Mouse (Mus musculus) lung, postnatal 0 days (tissue): ENCODE results near the gene Rsph6a. TPM values are rescaled to one million over a fixed set of nuclear protein-coding genes. Genes with fewer than 3 reads are reported as not detected.

Experiments
- ATAC-seq: fragments of 200-750 bp; cut with Nextera tagmentation; 2 replicates; pipeline ENCODE4 v1.8.0; 2017; ENCODE audit warnings: moderate library complexity
- DNase-seq: peaks from one replicate; pipeline ENCODE4 v3.0.0-alpha.2; 2016; ENCODE audit warnings: low spot score
- H3K27ac ChIP-seq: fragments of 300-500 bp; sonication (generic); 2 replicates; pipeline ENCODE4 v1.5.1; 2014; ENCODE audit warnings: antibody characterized with exemption, mild to moderate bottlenecking, low read length, mixed read lengths
- H3K27me3 ChIP-seq: fragments of 300-500 bp; sonication (generic); replicated peaks from 2 replicates; pipeline ENCODE4 v1.6.1; 2014; ENCODE audit warnings: low read length, mixed read lengths; ENCODE audit not compliant: insufficient read depth
- H3K36me3 ChIP-seq: fragments of 300-500 bp; sonication (generic); 2 replicates; pipeline ENCODE4 v1.6.1; 2014; ENCODE audit warnings: low read length, mixed read lengths; ENCODE audit not compliant: insufficient read depth
- H3K4me1 ChIP-seq: fragments of 300-500 bp; sonication (generic); 2 replicates; pipeline ENCODE4 v1.6.1; 2014; ENCODE audit warnings: antibody characterized with exemption, low read depth, low read length, mixed read lengths; ENCODE audit not compliant: insufficient read depth
- H3K4me2 ChIP-seq: fragments of 300-500 bp; sonication (generic); replicated peaks from 2 replicates; pipeline ENCODE4 v1.6.1; 2014; ENCODE audit warnings: low read depth, mild to moderate bottlenecking, low read length, moderate library complexity, mixed read lengths
- H3K4me3 ChIP-seq: fragments of 300-500 bp; sonication (generic); 2 replicates; pipeline ENCODE4 v1.5.1; 2014; ENCODE audit warnings: low read depth, low read length
- H3K9ac ChIP-seq: fragments of 300-500 bp; sonication (generic); replicated peaks from 2 replicates; pipeline ENCODE4 v1.6.1; 2014; ENCODE audit warnings: low read depth, mild to moderate bottlenecking
- H3K9me3 ChIP-seq: fragments of 300-500 bp; sonication (generic); 2 replicates; pipeline ENCODE4 v1.6.1; 2016; ENCODE audit warnings: low read length, mixed read lengths
- CTCF ChIP-seq: IDR thresholded peaks from 2 replicates; pipeline ENCODE4 v1.5.1; 2016; ENCODE audit warnings: antibody characterized with exemption, mild to moderate bottlenecking
- EP300 ChIP-seq: IDR thresholded peaks from 2 replicates; pipeline ENCODE4 v1.6.1; 2016; ENCODE audit warnings: antibody characterized with exemption, mild to moderate bottlenecking, control low read depth
- WGBS: fragments of 180-500 bp; shearing (Covaris S2); extraction: QIAGEN DNeasy Blood & Tissue Kit; methylation state at CpG from one replicate; pipeline ENCODE4 v1.1.7; 2014; 5-methylcytosine and 5-hydroxymethylcytosine counted together
- polyA plus RNA-seq: library from polyadenylated mRNA; unstranded; fragments of >200 nt; fragmentation: Nextera tagmentation; extraction: Ambion mirVana; gene quantifications from 2 replicates; pipeline ENCODE4 v1.2.1, GENCODE M21; 2015

The Rsph6a gene
- polyA plus RNA-seq, 1 experiment from 2014 or later = not detected

DNA sequence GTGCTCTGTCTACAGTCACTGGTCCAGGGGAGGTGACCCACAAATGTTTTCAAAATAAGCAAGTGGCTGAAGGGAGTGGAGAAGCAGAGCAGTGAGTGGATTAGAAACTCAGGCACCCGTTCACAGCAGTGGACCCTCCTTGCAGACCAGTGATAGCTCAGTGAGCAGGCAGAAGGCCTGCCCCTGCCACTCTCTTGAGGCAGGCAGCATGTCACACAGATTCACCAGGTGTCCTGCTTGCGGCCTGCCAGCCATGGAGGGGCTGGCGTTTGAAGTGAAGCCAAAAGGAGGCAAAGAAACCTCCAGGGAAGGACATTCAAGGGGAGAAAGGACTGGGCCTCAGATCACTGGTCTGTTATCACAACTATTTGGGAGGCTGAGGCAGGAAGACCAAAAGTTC, 24.2 kb downstream of the Rsph6a start:
- no peak for TF ChIP-seq CTCF
- no peak overlapping the region for H3K4me3 ChIP-seq
- no peaks in the 10 kb centered on the region for H3K27me3 ChIP-seq
- no peaks in the 10 kb centered on the region for H3K9me3 ChIP-seq
- no peak overlapping the region for H3K9ac ChIP-seq
- ATAC-seq = no peak
- H3K36me3 ChIP-seq = peaks cover 22% of the 10 kb centered on the region; the same call in 1 of the 2 replicates
- H3K27ac ChIP-seq = no peak overlapping the region
- peaks cover 17% of the 10 kb centered on the region; the same call in 1 of the 2 replicates for H3K4me1 ChIP-seq
- 68% methylated on average over 3 of the region's 3 CpGs for WGBS
- H3K4me2 ChIP-seq = no peak overlapping the region
- no peak for DNase-seq

DNA sequence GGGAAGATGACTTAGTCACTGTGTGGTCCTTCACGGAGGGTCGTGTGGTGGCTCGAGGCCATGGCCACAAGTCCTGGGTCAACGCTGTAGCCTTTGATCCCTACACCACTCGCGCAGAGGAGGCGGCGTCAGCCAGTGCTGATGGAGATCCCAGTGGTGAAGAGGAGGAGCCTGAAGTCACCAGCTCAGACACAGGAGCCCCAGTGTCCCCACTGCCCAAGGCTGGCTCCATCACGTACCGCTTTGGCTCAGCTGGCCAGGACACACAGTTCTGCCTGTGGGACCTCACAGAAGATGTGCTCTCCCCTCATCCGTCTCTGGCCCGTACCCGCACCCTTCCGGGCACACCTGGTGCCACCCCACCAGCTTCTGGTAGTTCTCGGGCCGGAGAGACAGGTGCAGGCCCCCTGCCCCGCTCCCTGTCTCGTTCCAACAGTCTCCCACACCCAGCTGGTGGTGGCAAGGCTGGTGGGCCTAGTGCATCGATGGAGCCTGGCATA, 26.0 kb downstream of the Rsph6a start:
- Histone ChIP-seq H3K4me2 (no peak overlapping the region), H3K36me3 (peaks cover 22% of the 10 kb centered on the region; the same call in 1 of the 2 replicates), H3K27me3 (no peaks in the 10 kb centered on the region), H3K4me3 (no peak overlapping the region), H3K27ac (no peak overlapping the region), H3K9me3 (no peaks in the 10 kb centered on the region), H3K9ac (no peak overlapping the region), H3K4me1 (peaks cover 20% of the 10 kb centered on the region; the same call in 1 of the 2 replicates)
- DNase-seq = no peak
- no peak for ATAC-seq
- no peak for TF ChIP-seq CTCF
- TF ChIP-seq EP300 = no peak
- 82% methylated on average over 19 of the region's 19 CpGs for WGBS

DNA sequence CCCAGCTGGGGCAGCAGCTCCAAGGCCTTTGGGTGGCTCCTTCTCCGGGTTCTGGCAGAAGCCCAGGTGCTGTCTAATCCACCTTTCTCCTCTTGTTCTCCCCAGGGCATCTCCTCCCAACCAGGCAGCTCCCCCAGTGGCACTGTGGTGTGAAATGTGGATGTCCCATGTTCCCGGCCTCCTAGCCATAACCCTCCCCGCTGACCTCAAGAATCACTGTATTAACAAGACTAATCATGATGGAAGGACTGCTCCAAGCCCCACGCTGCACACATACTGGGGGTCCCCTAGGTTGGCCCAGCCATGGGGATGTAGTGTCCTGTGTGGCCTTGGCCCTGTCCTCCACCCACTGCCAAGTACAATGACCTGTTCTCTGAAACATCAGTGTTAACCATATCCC, 27.7 kb downstream of the Rsph6a start:
- WGBS = 87% methylated on average over 4 of the region's 4 CpGs
- no peak overlapping the region for H3K9ac ChIP-seq
- H3K4me2 ChIP-seq = no peak overlapping the region
- 0 out of 2 replicates have a peak overlapping the region, but pooled peaks have one; percentile 27 for H3K27ac ChIP-seq
- ATAC-seq (no peak), DNase-seq (no peak)
- H3K4me1 ChIP-seq = peaks cover 21% of the 10 kb centered on the region
- TF ChIP-seq EP300 = no peak
- no peak for TF ChIP-seq CTCF
- no peaks in the 10 kb centered on the region for H3K27me3 ChIP-seq
- no peaks in the 10 kb centered on the region for H3K9me3 ChIP-seq
- H3K36me3 ChIP-seq = peaks cover 22% of the 10 kb centered on the region; the same call in 1 of the 2 replicates
- no peak overlapping the region for H3K4me3 ChIP-seq

DNA sequence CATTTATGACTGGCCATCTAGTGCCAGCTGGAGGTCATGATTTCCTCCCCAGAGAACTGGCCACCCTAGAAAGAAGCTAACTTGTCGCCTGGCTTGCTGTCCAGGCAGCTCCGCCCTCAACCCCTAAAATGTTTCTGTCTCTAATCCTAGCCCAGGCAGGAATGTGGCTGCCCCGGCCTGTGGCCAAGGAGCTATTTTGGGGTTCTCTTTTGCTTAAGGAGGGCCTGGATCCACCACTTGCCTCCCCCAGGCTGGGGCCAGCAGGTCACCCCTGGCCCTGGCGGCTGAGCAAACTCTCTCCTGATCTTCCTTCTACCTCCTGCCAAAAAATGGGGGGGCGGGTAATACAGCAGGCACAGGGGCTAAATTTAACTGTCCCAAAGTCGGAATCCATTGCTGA, 28.6 kb downstream of the Rsph6a start:
- H3K4me3 ChIP-seq = no peak overlapping the region
- DNase-seq (peak; percentile 57), ATAC-seq (peak; percentile 40)
- no peak overlapping the region for H3K9ac ChIP-seq
- H3K27me3 ChIP-seq = no peaks in the 10 kb centered on the region
- peak overlapping the region; percentile 66; the same call in 1 of the 2 replicates for H3K27ac ChIP-seq
- H3K4me2 ChIP-seq = peak overlapping the region; percentile 54; the same call in 1 of the 2 replicates
- TF ChIP-seq CTCF (no peak), EP300 (no peak)
- H3K36me3 ChIP-seq = peaks cover 22% of the 10 kb centered on the region; the same call in 1 of the 2 replicates
- no peaks in the 10 kb centered on the region for H3K9me3 ChIP-seq
- peaks cover 19% of the 10 kb centered on the region for H3K4me1 ChIP-seq
- WGBS = 34% methylated on average over 6 of the region's 6 CpGs

DNA sequence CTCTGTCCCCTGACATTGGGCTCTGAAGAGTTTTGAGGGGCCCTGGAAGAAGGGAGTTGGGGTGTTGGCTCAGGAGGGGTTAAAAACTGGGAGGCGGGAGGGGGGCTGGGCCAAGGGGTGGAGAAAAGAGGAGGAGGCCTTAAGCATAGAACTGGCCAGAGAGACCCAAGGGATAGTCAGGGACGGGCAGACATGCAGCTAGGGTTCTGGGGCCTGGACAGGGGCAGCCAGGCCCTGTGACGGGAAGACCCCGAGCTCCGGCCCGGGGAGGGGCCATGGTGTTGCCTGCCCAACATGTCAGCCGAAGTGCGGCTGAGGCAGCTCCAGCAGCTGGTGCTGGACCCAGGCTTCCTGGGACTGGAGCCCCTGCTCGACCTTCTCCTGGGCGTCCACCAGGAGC, 29.2 kb downstream of the Rsph6a start, which contains the start of gene Dmpk:
Gene Dmpk, plus strand, starts transcription at position 149 of the 400 bp plus-strand sequence.
- 33% methylated on average over 10 of the region's 10 CpGs for WGBS
- Histone ChIP-seq H3K4me2 (peak within 1 kb of the TSS; percentile 54), H3K27me3 (no peaks in the 10 kb centered on the region), H3K9me3 (no peaks in the 10 kb centered on the region), H3K4me3 (peak within 1 kb of the TSS; percentile 34), H3K27ac (peak within 1 kb of the TSS; percentile 66; the same call in 1 of the 2 replicates), H3K4me1 (peaks cover 19% of the 10 kb centered on the region), H3K36me3 (peaks cover 22% of the 10 kb centered on the region; the same call in 1 of the 2 replicates), H3K9ac (peak within 1 kb of the TSS; percentile 26)
- TF ChIP-seq EP300 = no peak
- TF ChIP-seq CTCF = 0 out of 2 replicates have a peak, but pooled peaks have one; percentile 1
- peak; percentile 59 for DNase-seq
- ATAC-seq = peak; percentile 59

DNA sequence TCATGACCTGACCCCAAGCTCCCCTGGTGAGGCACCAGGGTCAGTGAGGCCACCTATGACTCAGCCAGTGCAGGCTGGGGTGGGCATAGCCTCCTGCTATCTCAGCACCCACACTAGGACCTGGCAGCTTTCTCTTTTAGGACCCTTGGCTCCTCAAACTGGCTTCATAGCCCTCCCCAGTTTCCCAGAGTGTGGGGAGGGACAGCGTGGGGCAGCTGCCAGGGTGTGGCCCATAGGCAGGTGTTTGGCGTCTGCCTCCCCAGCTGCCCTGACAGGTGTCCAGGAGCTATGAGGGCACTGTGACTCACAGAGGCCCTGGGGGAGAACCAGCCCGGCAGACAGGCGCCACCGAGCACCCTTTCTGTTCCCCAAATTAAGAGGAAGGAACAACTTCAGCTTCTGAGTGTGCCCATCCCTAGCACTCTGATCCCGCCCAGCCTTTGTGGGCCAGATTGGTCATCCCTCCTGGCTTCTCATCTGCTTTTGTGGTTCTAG, 29.8 kb downstream of the Rsph6a start:
- TF ChIP-seq EP300 (no peak), CTCF (no peak)
- no peak for ATAC-seq
- peak; percentile 39 for DNase-seq
- H3K9ac ChIP-seq = peak overlapping the region; percentile 26
- peak overlapping the region; percentile 66; the same call in 1 of the 2 replicates for H3K27ac ChIP-seq
- peak overlapping the region; percentile 54 for H3K4me2 ChIP-seq
- H3K4me1 ChIP-seq = peaks cover 19% of the 10 kb centered on the region
- H3K36me3 ChIP-seq = peaks cover 22% of the 10 kb centered on the region; the same call in 1 of the 2 replicates
- no peaks in the 10 kb centered on the region for H3K9me3 ChIP-seq
- no peaks in the 10 kb centered on the region for H3K27me3 ChIP-seq
- H3K4me3 ChIP-seq = peak overlapping the region; percentile 34
- 50% methylated on average over 3 of the region's 6 CpGs for WGBS
